Mouse (Mus musculus): ENCODE data around the gene Rnpepl1. TPM values are rescaled to one million over a fixed set of nuclear protein-coding genes. Genes with fewer than 3 reads are reported as not detected.
"Not testable (repeated sequence)": the region's sequence is repeated elsewhere in the genome, so short reads cannot be mapped to it uniquely, and the experiment has no call there.

Gene Rnpepl1
- total RNA-seq, 2 experiments from 2014 or later = 8.4 to 20.3 TPM

DNA sequence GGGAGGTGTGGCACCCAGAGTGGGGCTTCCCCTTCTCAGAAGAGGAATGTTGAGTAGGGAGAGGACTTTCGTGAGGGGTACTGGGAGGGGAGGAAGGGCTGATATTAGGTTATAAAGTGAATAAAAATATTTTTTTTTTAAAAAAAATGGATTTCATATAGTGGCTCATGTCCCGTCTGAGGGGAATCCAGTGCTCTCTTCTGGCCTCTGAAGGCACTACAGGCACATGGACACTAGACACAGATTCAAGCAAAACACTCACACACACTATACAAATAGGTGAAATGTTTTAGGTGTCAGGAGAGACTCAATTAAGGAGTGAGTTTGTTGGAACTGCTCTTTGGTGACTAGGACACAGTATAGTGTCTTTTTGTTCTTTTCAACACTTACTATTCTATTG, 25.4 kb downstream of the Rnpepl1 start:
- ATAC-seq (replicated peaks; ENCODE audit: poor library complexity, severe bottlenecking) = no peak

GRCm38 (mm10) chr1:92936467-92936866, 25.9 kb downstream of the Rnpepl1 start:
- ATAC-seq (replicated peaks; ENCODE audit: poor library complexity, severe bottlenecking) = no peak

- no peak for ATAC-seq (replicated peaks; ENCODE audit: poor library complexity, severe bottlenecking)
Measured at GRCm38 (mm10) chr1:92937797-92938196, 27.2 kb downstream of the Rnpepl1 start.

DNA sequence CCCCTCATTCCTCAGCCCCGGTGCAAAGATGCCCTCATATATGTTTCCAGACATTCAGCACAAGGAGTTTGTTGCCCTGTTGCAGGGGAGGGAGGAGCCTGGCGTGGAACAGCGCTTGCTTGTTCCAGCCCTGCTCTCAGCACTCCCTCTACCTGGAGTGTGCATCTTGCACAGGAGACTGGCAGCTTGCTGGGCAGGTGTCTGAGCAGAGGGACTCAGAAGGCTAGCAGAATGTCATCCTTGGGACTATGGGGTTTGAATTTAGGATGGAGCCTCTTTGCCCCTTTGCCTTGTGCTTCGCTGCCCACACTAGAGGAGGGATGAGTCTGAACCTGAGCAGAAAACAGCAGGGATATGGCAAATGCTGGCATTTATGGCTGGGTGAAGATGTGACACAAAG, 29.2 kb downstream of the Rnpepl1 start:
- no peak for ATAC-seq (replicated peaks; ENCODE audit: poor library complexity, severe bottlenecking)

DNA sequence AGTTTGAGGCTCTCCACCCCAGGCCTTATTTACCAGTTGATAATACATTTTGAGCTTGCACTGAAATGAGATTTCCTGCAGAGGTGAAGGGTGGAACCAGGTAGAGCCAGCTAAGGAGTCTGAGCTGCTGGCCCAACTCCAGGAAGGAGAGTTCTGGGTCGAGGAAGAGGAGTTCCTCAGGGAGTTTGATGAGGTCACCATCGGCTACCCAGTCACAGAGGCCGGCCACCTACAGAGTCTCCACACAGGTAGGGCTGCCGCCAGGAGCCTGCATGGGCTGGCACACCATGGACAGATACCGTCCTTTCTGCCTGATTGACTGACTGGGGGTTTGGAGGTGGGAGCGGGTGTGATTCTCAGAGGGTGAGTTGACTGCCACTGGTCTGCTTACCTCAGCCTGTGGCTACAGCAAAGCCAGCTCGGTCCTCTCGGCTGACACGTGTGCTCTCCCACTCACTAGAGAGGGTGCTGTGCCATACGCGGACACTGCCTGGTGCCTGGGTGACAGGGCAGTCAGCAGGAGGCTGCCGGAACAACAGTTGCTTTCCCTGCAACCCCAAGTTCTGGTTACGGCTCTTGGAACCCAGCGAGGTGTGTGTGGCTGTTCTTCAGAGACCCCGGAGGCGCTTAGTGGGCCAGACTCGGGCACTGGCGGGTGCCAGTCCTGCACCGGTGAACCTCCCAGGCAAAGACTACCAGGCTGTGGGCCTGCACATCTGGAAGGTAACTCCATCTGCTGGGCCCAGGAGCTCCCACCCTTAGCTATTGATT, 32.8 kb downstream of the Rnpepl1 start:
- no peak for ATAC-seq (replicated peaks; ENCODE audit: poor library complexity, severe bottlenecking)

DNA sequence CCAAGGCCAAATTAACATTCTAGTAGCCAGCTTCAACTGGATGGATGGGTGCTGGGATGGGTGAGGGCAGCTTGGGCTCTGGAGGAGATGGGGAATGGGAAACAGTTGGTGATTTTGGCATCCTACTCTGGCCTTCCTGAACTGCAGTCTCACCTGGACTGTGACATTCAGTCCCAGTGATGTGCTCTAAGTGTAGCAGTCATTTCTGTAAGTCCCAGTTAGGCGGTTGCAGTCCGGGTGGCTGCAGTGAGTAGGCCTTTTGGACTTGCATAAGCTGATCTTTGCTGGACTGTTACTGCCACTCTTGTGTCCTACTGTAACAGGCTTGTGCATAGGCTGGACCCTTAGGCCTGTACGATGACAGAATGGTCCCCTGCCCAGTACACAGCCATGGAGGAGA, 37.4 kb downstream of the Rnpepl1 start:
- no peak for ATAC-seq (replicated peaks; ENCODE audit: poor library complexity, severe bottlenecking)

GRCm38 (mm10) chr1:92949426-92949825, 38.8 kb downstream of the Rnpepl1 start:
- peak; percentile 71 for ATAC-seq (replicated peaks; ENCODE audit: poor library complexity, severe bottlenecking)

DNA sequence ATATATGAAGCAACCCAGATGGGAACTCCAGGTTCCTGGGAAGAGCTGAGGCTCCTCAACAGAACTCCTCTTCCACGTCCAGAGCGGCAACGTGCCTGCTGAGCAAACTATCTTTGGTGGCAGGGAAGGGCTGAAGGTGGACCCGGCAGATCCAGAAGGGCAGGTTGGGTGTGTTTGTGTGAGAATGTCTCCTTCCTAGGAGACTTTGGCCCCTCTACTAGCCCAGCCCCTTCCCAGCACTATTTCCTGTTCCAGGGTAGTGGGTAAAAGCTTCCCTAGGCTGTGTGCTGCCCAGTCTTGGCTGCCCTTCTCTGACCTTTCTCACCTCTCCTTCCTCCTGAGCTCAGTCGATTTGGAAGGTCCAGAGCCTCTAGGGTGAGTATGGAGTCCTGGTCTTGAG, 40.0 kb downstream of the Rnpepl1 start, which contains the start of gene Gpr35:
Gene Gpr35 (plus strand): TSS at position 259 of the 400 bp plus-strand sequence.
- ATAC-seq (replicated peaks; ENCODE audit: poor library complexity, severe bottlenecking) = no peak

- ATAC-seq (replicated peaks; ENCODE audit: poor library complexity, severe bottlenecking) = no peak
Measured at GRCm38 (mm10) chr1:92953641-92954040, 43.1 kb downstream of the Rnpepl1 start.

GRCm38 (mm10) chr1:92956571-92957335, 46.2 kb downstream of the Rnpepl1 start:
- ATAC-seq (replicated peaks; ENCODE audit: poor library complexity, severe bottlenecking) = peak; percentile 56; the same call in 1 of the 2 replicates

DNA sequence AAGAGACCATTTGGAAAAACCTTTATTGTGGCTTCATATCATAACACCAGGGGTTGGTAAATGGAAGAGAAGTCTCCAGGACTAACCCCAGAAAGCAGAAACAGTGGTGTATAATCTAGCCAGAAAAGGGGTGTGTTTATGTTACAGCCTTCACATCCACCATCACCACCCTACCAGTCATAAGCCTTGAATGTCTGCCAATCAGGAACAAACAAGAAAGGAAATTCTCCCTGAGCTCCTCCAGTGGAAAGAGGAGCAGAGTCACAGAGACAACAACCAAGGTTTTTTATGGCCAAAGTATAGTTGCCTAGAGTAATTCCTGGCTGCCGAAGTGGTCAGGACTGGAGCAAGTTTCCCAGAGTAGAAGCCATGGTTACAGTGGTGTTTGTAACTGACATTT, 48.4 kb downstream of the Rnpepl1 start:
- ATAC-seq (replicated peaks; ENCODE audit: poor library complexity, severe bottlenecking) = no peak

DNA sequence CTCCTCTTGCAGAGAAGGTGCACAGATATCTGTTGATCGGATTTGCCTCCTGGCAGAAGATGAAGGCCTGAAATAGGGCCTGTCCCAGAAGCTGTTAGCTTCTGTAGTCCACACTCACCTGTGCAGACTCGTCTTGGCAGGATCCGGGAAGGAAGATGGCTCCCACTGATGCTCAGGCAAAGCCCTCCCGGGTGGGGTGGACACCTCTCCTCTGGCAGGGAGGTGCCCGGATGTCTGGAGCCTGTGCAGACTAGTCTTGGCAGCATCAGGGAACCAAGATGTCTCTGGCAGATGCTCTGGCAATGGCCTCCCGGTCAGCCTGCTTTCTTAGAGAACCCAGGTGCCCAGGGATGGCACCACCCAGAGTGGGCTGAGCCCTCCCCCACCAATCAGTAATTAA, 60.2 kb downstream of the Rnpepl1 start:
- not testable (repeated sequence) for ATAC-seq (replicated peaks; ENCODE audit: poor library complexity, severe bottlenecking)

DNA sequence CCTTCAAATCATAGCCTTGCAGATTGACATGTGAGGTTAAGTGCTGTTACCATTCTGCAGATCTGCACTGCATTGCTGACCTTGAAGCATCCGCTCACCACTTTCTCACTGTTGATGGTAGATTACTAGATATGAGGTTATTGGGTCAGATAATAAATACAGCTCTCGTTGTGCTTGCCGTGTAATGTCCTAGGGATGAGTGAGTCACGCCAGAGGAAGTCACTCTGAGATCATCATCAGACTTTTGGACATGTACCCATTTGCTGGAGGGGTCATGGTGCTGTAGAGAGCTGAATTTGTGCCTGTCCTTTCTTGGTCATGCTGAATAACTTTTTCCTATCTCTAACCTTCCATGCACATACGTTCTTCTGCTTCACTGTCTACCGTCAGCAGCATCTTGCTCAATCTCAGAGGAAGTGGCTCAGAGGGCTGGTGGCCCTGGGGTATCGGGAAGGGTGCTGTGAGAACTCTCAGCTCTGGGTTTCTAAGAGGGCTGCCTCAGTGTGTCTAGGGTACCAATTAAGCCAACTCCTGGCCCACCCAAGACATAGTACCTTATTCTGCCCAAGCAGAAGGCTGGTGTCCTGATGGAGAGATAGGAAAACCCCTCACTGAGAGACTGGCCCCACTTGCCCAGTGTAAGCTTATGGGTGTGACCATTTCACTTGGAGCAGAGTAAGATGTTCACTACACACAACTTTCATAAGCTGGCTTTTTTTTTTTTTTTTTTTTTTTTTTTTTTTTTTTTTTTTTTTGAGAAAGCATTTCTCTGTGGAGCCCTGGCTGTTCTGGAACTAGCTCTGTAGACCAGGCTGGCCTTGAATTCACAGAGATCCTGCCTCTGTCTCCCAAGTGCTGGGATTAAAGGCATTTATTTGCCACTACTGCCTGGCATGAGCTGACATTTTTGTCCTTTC, 61.6 kb downstream of the Rnpepl1 start:
- peak; percentile 83 for ATAC-seq (replicated peaks; ENCODE audit: poor library complexity, severe bottlenecking)

- ATAC-seq (replicated peaks; ENCODE audit: poor library complexity, severe bottlenecking) = peak; percentile 75
Measured at GRCm38 (mm10) chr1:92972854-92973253, 62.3 kb downstream of the Rnpepl1 start.

Other genes starting within 250 kb of the Rnpepl1 start
- 63.6 and 65.2 TPM in 2 replicates for gene Gpc1, start 79.1 kb upstream of the Rnpepl1 start, total RNA-seq (2014; fragmentation: Nextera tagmentation)
- 70.6 and 74.6 TPM in 2 replicates for gene Gpc1, start 79.1 kb upstream of the Rnpepl1 start, total RNA-seq (2017)
- not detected in 2 replicates for gene Ankmy1, start 7.9 kb upstream of the Rnpepl1 start, total RNA-seq (2014; fragmentation: Nextera tagmentation)
- gene Ankmy1, start 7.9 kb upstream of the Rnpepl1 start, total RNA-seq (2017) = 0.15 and 0.34 TPM in 2 replicates
- 7.4 and 13.4 TPM in 2 replicates for gene Dusp28, start 3.8 kb upstream of the Rnpepl1 start, total RNA-seq (2014; fragmentation: Nextera tagmentation)
- gene Dusp28, start 3.8 kb upstream of the Rnpepl1 start, total RNA-seq (2017) = 2.6 and 5.5 TPM in 2 replicates
- 11.6 and 12.7 TPM in 2 replicates for gene Capn10, start 23.6 kb downstream of the Rnpepl1 start, total RNA-seq (2014; fragmentation: Nextera tagmentation)
- 8.1 and 9.2 TPM in 2 replicates for gene Capn10, start 23.6 kb downstream of the Rnpepl1 start, total RNA-seq (2017)
- 0.58 TPM in 1 of 2 replicates, not detected in the other for gene Gpr35, start 40.1 kb downstream of the Rnpepl1 start, total RNA-seq (2014; fragmentation: Nextera tagmentation)
- gene Gpr35, start 40.1 kb downstream of the Rnpepl1 start, total RNA-seq (2017) = 0.04 and 0.26 TPM in 2 replicates
- not detected in 2 replicates for gene Aqp12, start 95.6 kb downstream of the Rnpepl1 start, total RNA-seq (2014; fragmentation: Nextera tagmentation)
- gene Aqp12, start 95.6 kb downstream of the Rnpepl1 start, total RNA-seq (2017) = not detected in 2 replicates
- gene Kif1a, start 191.2 kb downstream of the Rnpepl1 start, total RNA-seq (2014; fragmentation: Nextera tagmentation) = not detected in 2 replicates
- gene Kif1a, start 191.2 kb downstream of the Rnpepl1 start, total RNA-seq (2017) = not detected in 2 replicates
- not detected in 2 replicates for gene Agxt, start 224.5 kb downstream of the Rnpepl1 start, total RNA-seq (2014; fragmentation: Nextera tagmentation)
- gene Agxt, start 224.5 kb downstream of the Rnpepl1 start, total RNA-seq (2017) = not detected in 2 replicates